Mouse (Mus musculus): ENCODE data around the gene Sugct. TPM values are rescaled to one million over a fixed set of nuclear protein-coding genes. Genes with fewer than 3 reads are reported as not detected.

Sugct gene
- polyA plus RNA-seq, 1 experiment = 0.18 TPM

DNA sequence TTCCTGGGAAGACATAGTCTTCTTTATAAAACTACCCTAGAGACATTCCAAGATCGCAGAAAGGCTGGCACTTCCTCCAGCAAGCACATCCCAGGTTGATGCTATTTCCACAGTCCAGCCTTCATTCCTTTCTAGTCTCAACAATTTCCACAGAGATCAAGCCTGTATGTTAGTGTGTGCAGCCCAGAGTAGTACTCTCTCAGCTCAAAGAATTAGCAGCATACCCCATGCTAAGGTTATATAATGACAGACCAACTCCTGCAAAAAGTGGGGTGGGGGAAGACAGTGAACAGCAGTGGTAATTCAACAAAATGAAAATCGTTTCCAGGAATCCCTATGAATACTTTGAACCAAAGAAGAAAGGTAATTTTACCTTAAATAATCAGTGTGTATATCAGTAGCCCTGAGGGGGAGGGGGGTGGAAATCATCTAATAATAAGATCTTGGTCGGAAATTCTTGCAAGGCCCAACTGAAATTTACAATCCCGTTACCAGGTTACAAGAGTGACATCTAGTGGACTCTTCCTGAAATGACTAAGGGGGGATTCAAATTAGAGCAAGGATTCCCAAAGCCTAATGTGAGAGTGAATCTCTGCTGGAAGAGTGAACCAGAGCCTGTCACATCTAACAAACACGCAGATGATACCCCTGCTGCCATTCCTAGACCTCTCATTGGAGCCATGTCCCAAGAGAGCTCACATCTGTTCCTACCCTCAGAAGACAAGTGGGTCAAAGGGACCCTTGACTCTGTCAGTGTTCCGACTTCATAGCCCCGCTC is 263.0 kb downstream of the Sugct start:
- no peaks in the 10 kb centered on the region for H3K27me3 ChIP-seq (ENCODE audit: control insufficient read depth, insufficient read depth, low read length)
- no peak overlapping the region for H3K27ac ChIP-seq (ENCODE audit: insufficient read depth, low read length)
- 49% methylated on average over 7 of the region's 7 CpGs for WGBS
- H3K4me1 ChIP-seq (ENCODE audit: control insufficient read depth, insufficient read depth, insufficient read length) = no peaks in the 10 kb centered on the region
- TF ChIP-seq POLR2A (IDR thresholded peaks at IDR 0.05; ENCODE audit: low read depth, low read length) (no peak), CTCF (IDR thresholded peaks at IDR 0.05; ENCODE audit: extremely low read depth, insufficient read depth, insufficient read length, insufficient replicate concordance) (no peak)
- H3K4me3 ChIP-seq (ENCODE audit: extremely low read depth, insufficient read depth, insufficient read length) = no peak overlapping the region
- no peaks in the 10 kb centered on the region for H3K36me3 ChIP-seq (ENCODE audit: control insufficient read depth, insufficient read depth, low read length)
- peak in 1 of 2 experiments; percentile 4 for DNase-seq (ENCODE audit: low read depth in 1 of 2, low spot score in 2 of 2)

- H3K27me3 ChIP-seq (ENCODE audit: control insufficient read depth, insufficient read depth, low read length) = no peaks in the 10 kb centered on the region
- no peak for DNase-seq (ENCODE audit: low read depth in 1 of 2, low spot score in 2 of 2)
- no peak overlapping the region for H3K4me3 ChIP-seq (ENCODE audit: extremely low read depth, insufficient read depth, insufficient read length)
- TF ChIP-seq POLR2A (IDR thresholded peaks at IDR 0.05; ENCODE audit: low read depth, low read length) (no peak), CTCF (IDR thresholded peaks at IDR 0.05; ENCODE audit: extremely low read depth, insufficient read depth, insufficient read length, insufficient replicate concordance) (no peak)
- no peak overlapping the region for H3K27ac ChIP-seq (ENCODE audit: insufficient read depth, low read length)
- H3K36me3 ChIP-seq (ENCODE audit: control insufficient read depth, insufficient read depth, low read length) = no peaks in the 10 kb centered on the region
- no peaks in the 10 kb centered on the region for H3K4me1 ChIP-seq (ENCODE audit: control insufficient read depth, insufficient read depth, insufficient read length)
- 90% methylated on average over 6 of the region's 6 CpGs for WGBS
Observed at GRCm38 (mm10) chr13:17421875-17422274, 273.5 kb downstream of the Sugct start.

DNA sequence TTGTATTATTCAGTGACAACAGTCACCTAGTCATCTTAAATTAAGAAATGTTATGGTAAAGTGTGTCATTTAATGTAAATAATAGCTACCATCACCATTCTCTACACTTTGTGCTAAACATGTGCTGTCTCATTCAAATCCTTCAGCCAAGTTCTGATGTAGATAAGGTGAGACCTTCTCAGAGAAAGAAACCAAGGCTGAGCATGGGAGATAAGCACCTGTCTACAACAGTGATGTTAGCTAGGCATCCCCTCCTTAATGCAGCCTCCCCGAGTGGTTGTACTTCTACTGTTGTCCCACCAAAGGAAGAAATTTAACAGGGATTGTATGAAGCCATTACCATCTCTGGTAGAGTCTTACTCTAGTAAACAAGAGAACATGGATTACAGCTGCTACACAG is 274.8 kb downstream of the Sugct start:
- H3K27ac ChIP-seq (ENCODE audit: insufficient read depth, low read length) = no peak overlapping the region
- DNase-seq (ENCODE audit: low read depth in 1 of 2, low spot score in 2 of 2) = no peak
- 75% methylated on average over 1 of the region's 1 CpGs for WGBS
- H3K4me1 ChIP-seq (ENCODE audit: control insufficient read depth, insufficient read depth, insufficient read length) = no peaks in the 10 kb centered on the region
- H3K27me3 ChIP-seq (ENCODE audit: control insufficient read depth, insufficient read depth, low read length) = no peaks in the 10 kb centered on the region
- no peak for TF ChIP-seq CTCF (IDR thresholded peaks at IDR 0.05; ENCODE audit: extremely low read depth, insufficient read depth, insufficient read length, insufficient replicate concordance)
- no peak for TF ChIP-seq POLR2A (IDR thresholded peaks at IDR 0.05; ENCODE audit: low read depth, low read length)
- H3K4me3 ChIP-seq (ENCODE audit: extremely low read depth, insufficient read depth, insufficient read length) = no peak overlapping the region
- no peaks in the 10 kb centered on the region for H3K36me3 ChIP-seq (ENCODE audit: control insufficient read depth, insufficient read depth, low read length)

GRCm38 (mm10) chr13:17342836-17343235 is 352.5 kb downstream of the Sugct start:
- DNase-seq (ENCODE audit: low read depth in 1 of 2, low spot score in 2 of 2) = no peak
- Histone ChIP-seq H3K27ac (ENCODE audit: insufficient read depth, low read length) (no peak overlapping the region), H3K27me3 (ENCODE audit: control insufficient read depth, insufficient read depth, low read length) (no peaks in the 10 kb centered on the region), H3K4me1 (ENCODE audit: control insufficient read depth, insufficient read depth, insufficient read length) (no peaks in the 10 kb centered on the region), H3K4me3 (ENCODE audit: extremely low read depth, insufficient read depth, insufficient read length) (no peak overlapping the region), H3K36me3 (ENCODE audit: control insufficient read depth, insufficient read depth, low read length) (no peaks in the 10 kb centered on the region)
- WGBS = 92% methylated on average over 8 of the region's 8 CpGs
- no peak for TF ChIP-seq CTCF (IDR thresholded peaks at IDR 0.05; ENCODE audit: extremely low read depth, insufficient read depth, insufficient read length, insufficient replicate concordance)
- TF ChIP-seq POLR2A (IDR thresholded peaks at IDR 0.05; ENCODE audit: low read depth, low read length) = no peak

DNA sequence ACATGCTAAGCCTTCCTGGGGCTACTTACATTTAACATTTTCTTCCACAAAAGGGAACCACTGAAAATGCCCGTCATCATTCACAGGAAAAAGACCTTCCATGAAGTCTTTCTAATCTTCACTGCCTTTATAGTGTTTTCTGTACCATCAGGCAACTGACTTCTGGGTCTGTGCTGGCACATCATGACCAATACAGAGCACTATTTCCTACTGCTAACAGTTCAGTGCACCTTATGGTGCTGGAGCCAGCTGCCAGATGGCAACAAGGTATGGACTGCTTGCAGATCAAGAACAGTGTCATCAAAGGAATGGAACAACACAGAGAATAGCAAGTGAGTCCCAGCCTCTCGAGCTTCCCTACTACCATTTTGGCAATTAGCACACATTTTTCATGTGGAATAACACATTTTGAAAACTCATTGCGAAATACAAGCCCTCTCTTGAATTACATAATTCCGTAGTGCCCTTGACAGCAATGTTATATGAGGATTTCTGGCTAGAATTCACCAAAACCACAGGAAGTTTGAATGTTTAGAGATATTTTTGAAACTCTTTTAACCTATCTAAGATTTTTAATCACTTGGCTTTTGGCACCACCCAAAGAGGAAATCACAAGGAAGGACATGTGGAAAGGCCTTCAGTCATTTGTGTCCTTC is 359.3 kb downstream of the Sugct start:
- Histone ChIP-seq H3K27me3 (ENCODE audit: control insufficient read depth, insufficient read depth, low read length) (no peaks in the 10 kb centered on the region), H3K36me3 (ENCODE audit: control insufficient read depth, insufficient read depth, low read length) (no peaks in the 10 kb centered on the region), H3K4me1 (ENCODE audit: control insufficient read depth, insufficient read depth, insufficient read length) (no peaks in the 10 kb centered on the region), H3K4me3 (ENCODE audit: extremely low read depth, insufficient read depth, insufficient read length) (no peak overlapping the region), H3K27ac (ENCODE audit: insufficient read depth, low read length) (no peak overlapping the region)
- 54% methylated on average over 4 of the region's 4 CpGs for WGBS
- TF ChIP-seq CTCF (IDR thresholded peaks at IDR 0.05; ENCODE audit: extremely low read depth, insufficient read depth, insufficient read length, insufficient replicate concordance) = no peak
- no peak for TF ChIP-seq POLR2A (IDR thresholded peaks at IDR 0.05; ENCODE audit: low read depth, low read length)
- DNase-seq (ENCODE audit: low read depth in 1 of 2, low spot score in 2 of 2) = no peak

- H3K36me3 ChIP-seq (ENCODE audit: control insufficient read depth, insufficient read depth, low read length) = no peaks in the 10 kb centered on the region
- H3K27ac ChIP-seq (ENCODE audit: insufficient read depth, low read length) = no peak overlapping the region
- 91% methylated on average over 4 of the region's 4 CpGs for WGBS
- no peak overlapping the region for H3K4me3 ChIP-seq (ENCODE audit: extremely low read depth, insufficient read depth, insufficient read length)
- DNase-seq (ENCODE audit: low read depth in 1 of 2, low spot score in 2 of 2) = no peak
- TF ChIP-seq CTCF (IDR thresholded peaks at IDR 0.05; ENCODE audit: extremely low read depth, insufficient read depth, insufficient read length, insufficient replicate concordance) = no peak
- no peak for TF ChIP-seq POLR2A (IDR thresholded peaks at IDR 0.05; ENCODE audit: low read depth, low read length)
- no peaks in the 10 kb centered on the region for H3K4me1 ChIP-seq (ENCODE audit: control insufficient read depth, insufficient read depth, insufficient read length)
- H3K27me3 ChIP-seq (ENCODE audit: control insufficient read depth, insufficient read depth, low read length) = no peaks in the 10 kb centered on the region
Observed at GRCm38 (mm10) chr13:17326863-17327262, 368.5 kb downstream of the Sugct start.

DNA sequence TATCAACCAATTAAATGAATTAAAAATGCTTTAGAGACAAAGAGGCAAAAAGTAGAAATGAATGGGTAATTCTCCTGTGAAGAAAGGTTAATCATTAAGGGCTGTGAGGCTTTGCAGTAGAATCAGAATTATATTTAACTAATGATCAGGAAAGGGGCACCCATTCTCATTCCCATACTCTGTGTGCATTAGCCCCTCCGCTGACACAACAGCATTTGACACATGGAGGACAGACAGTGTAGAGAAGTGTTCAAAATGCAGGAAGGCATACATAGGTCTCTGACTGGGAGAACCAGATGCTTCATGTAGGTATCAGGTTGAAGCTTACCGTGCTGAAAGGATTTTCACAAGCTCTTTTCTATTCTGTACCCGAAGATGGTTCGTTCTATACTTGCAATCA is 393.8 kb downstream of the Sugct start:
- H3K4me3 ChIP-seq (ENCODE audit: extremely low read depth, insufficient read depth, insufficient read length) = no peak overlapping the region
- H3K36me3 ChIP-seq (ENCODE audit: control insufficient read depth, insufficient read depth, low read length) = no peaks in the 10 kb centered on the region
- TF ChIP-seq POLR2A (IDR thresholded peaks at IDR 0.05; ENCODE audit: low read depth, low read length) (no peak), CTCF (IDR thresholded peaks at IDR 0.05; ENCODE audit: extremely low read depth, insufficient read depth, insufficient read length, insufficient replicate concordance) (no peak)
- H3K27ac ChIP-seq (ENCODE audit: insufficient read depth, low read length) = no peak overlapping the region
- 89% methylated on average over 4 of the region's 4 CpGs for WGBS
- no peaks in the 10 kb centered on the region for H3K27me3 ChIP-seq (ENCODE audit: control insufficient read depth, insufficient read depth, low read length)
- H3K4me1 ChIP-seq (ENCODE audit: control insufficient read depth, insufficient read depth, insufficient read length) = no peaks in the 10 kb centered on the region
- no peak for DNase-seq (ENCODE audit: low read depth in 1 of 2, low spot score in 2 of 2)

Measured in spleen, adult 2 months (tissue).